Mouse (Mus musculus) MEL (cell line): ENCODE measurements at regions not wholly inside any gene's neighbourhood (a gene's known extent, or its start where the extent isn't known, plus 50 kb on each side); places are given as distances from the start of the nearest gene placed in this dataset.

Experiments used
- DNase-seq: peaks from one replicate; pipeline ENCODE4 v3.0.0; 2011; ENCODE audit warnings: low read depth, low spot score
- H3K27ac ChIP-seq: 2 replicates; pipeline ENCODE4 v1.5.1; 2012; ENCODE audit warnings: low read depth, mild to moderate bottlenecking, control low read depth, low read length, moderate library complexity; ENCODE audit not compliant: control insufficient read depth
- H3K27me3 ChIP-seq, 2 experiments: fragments of 150-350 bp in 1 of 2; sonication (generic) in 1 of 2; 2 replicates each; pipeline ENCODE4 v1.6.1; 2012; ENCODE audit warnings: low read length in 2 of 2, mild to moderate bottlenecking in 2 of 2, improper control_type of control experiment in 1 of 2, moderate library complexity in 1 of 2; ENCODE audit not compliant: insufficient read depth in 2 of 2, control insufficient read depth in 1 of 2
- H3K36me3 ChIP-seq, 2 experiments: 2 replicates each; pipeline ENCODE4 v1.6.1; 2012 to 2014; ENCODE audit warnings: low read length in 2 of 2, improper control_type of control experiment in 1 of 2, inconsistent platforms in 1 of 2, mild to moderate bottlenecking in 1 of 2; ENCODE audit not compliant: insufficient read depth in 2 of 2, control insufficient read depth in 1 of 2
- H3K4me1 ChIP-seq, 2 experiments: fragments of 150-350 bp in 1 of 2; sonication (generic) in 1 of 2; 2 replicates each; pipeline ENCODE4 v1.6.1; 2012; ENCODE audit warnings: low read length in 2 of 2, improper control_type of control experiment in 1 of 2, mild to moderate bottlenecking in 1 of 2; ENCODE audit not compliant: insufficient read depth in 2 of 2, control insufficient read depth in 1 of 2
- H3K4me3 ChIP-seq, 2 experiments: fragments of 150-350 bp in 1 of 2; sonication (generic) in 1 of 2; 2 replicates each; pipeline ENCODE4 v1.5.1; 2012; ENCODE audit warnings: low read depth in 2 of 2, low read length in 2 of 2, mild to moderate bottlenecking in 2 of 2, moderate library complexity in 2 of 2, control low read depth in 1 of 2, improper control_type of control experiment in 1 of 2; ENCODE audit not compliant: control insufficient read depth in 1 of 2, insufficient read depth in 1 of 2
- H3K79me2 ChIP-seq: 2 replicates; pipeline ENCODE4 v1.6.1; 2012; ENCODE audit warnings: mild to moderate bottlenecking, low read length, moderate library complexity; ENCODE audit not compliant: control insufficient read depth, poor library complexity, insufficient read depth
- H3K9ac ChIP-seq: 2 replicates; pipeline ENCODE4 v1.6.1; 2012; ENCODE audit warnings: low read depth, mild to moderate bottlenecking, control low read depth, low read length, moderate library complexity; ENCODE audit not compliant: control insufficient read depth, poor library complexity, severe bottlenecking
- H3K9me3 ChIP-seq: fragments of 150-350 bp; sonication (generic); replicated peaks from 2 replicates; pipeline ENCODE4 v1.6.1; 2012; ENCODE audit warnings: mild to moderate bottlenecking, low read length, improper control_type of control experiment, moderate library complexity; ENCODE audit not compliant: insufficient read depth
- CHD2 ChIP-seq: IDR thresholded peaks from 2 replicates; pipeline ENCODE4 v1.6.1; 2011; ENCODE audit warnings: low read length, improper control_type of control experiment
- CTCF ChIP-seq, 3 experiments: IDR thresholded peaks in 2 of 3; conservative IDR thresholded peaks in 1 of 3; 2 replicates each; pipeline ENCODE4 v1.5.1; 2011 to 2012; ENCODE audit warnings: low read length in 3 of 3, low read depth in 2 of 3, mild to moderate bottlenecking in 2 of 3, improper control_type of control experiment in 1 of 3, inconsistent platforms in 1 of 3, mixed read lengths in 1 of 3, moderate library complexity in 1 of 3; ENCODE audit not compliant: control insufficient read depth in 1 of 3, insufficient read depth in 1 of 3, poor library complexity in 1 of 3, severe bottlenecking in 1 of 3
- ETS1 ChIP-seq: IDR thresholded peaks from 2 replicates; pipeline ENCODE4 v1.6.1; 2012; ENCODE audit warnings: low read depth, mild to moderate bottlenecking, inconsistent platforms, low read length, improper control_type of control experiment, moderate library complexity
- GABPA ChIP-seq: IDR thresholded peaks from 2 replicates; pipeline ENCODE4 v1.6.1; 2012; ENCODE audit warnings: low read depth, mild to moderate bottlenecking, inconsistent platforms, low read length, improper control_type of control experiment, moderate library complexity
- HCFC1 ChIP-seq: IDR thresholded peaks from 2 replicates; pipeline ENCODE4 v1.6.1; 2012; ENCODE audit warnings: low read depth, mild to moderate bottlenecking, inconsistent platforms, low read length, improper control_type of control experiment, moderate library complexity
- JUND ChIP-seq: IDR thresholded peaks from 2 replicates; pipeline ENCODE4 v1.6.1; 2011; ENCODE audit warnings: low read depth, mild to moderate bottlenecking, improper control_type of control experiment, low read length
- KAT2A ChIP-seq: conservative IDR thresholded peaks from 2 replicates; pipeline ENCODE4 v1.6.1; 2012; ENCODE audit warnings: low read depth, low read length, improper control_type of control experiment, inconsistent platforms
- MAZ ChIP-seq: IDR thresholded peaks from 2 replicates; pipeline ENCODE4 v1.6.1; 2012; ENCODE audit warnings: low read depth, mild to moderate bottlenecking, inconsistent platforms, low read length, improper control_type of control experiment
- MEF2A ChIP-seq: IDR thresholded peaks from 2 replicates; pipeline ENCODE4 v1.6.1; 2014; ENCODE audit warnings: low read depth, mild to moderate bottlenecking, inconsistent platforms, low read length, improper control_type of control experiment; ENCODE audit not compliant: poor library complexity, insufficient replicate concordance, severe bottlenecking; ENCODE audit errors: extremely low read depth
- MYB ChIP-seq: IDR thresholded peaks from 2 replicates; pipeline ENCODE4 v1.6.1; 2011; ENCODE audit warnings: mild to moderate bottlenecking, low read depth, low read length, improper control_type of control experiment
- NELFE ChIP-seq: IDR thresholded peaks from 2 replicates; pipeline ENCODE4 v1.6.1; 2011; ENCODE audit warnings: low read depth, low read length, improper control_type of control experiment
- NRF1 ChIP-seq: IDR thresholded peaks from 2 replicates; pipeline ENCODE4 v1.6.1; 2014; ENCODE audit warnings: low read depth, mild to moderate bottlenecking, inconsistent platforms, low read length, improper control_type of control experiment, moderate library complexity; ENCODE audit not compliant: poor library complexity, insufficient read depth, severe bottlenecking
- POLR2A ChIP-seq, 2 experiments: IDR thresholded peaks; 2 replicates each; pipeline ENCODE4 v1.6.1; 2011 to 2012; ENCODE audit warnings: low read length in 2 of 2, mild to moderate bottlenecking in 2 of 2, control low read depth in 1 of 2, improper control_type of control experiment in 1 of 2, low read depth in 1 of 2, moderate library complexity in 1 of 2; ENCODE audit not compliant: control insufficient read depth in 1 of 2, insufficient read depth in 1 of 2, poor library complexity in 1 of 2
- POLR2AphosphoS2 ChIP-seq: IDR thresholded peaks from 2 replicates; pipeline ENCODE4 v1.6.1; 2011; ENCODE audit warnings: low read length, improper control_type of control experiment
- RAD21 ChIP-seq: IDR thresholded peaks from 2 replicates; pipeline ENCODE4 v1.6.1; 2011; ENCODE audit warnings: mild to moderate bottlenecking, low read depth, low read length, improper control_type of control experiment
- SIN3A ChIP-seq: IDR thresholded peaks from 2 replicates; pipeline ENCODE4 v1.6.1; 2012; ENCODE audit warnings: low read length, improper control_type of control experiment, inconsistent platforms
- TAL1 ChIP-seq: IDR thresholded peaks from 2 replicates; pipeline ENCODE4 v1.6.1; 2012; ENCODE audit warnings: mild to moderate bottlenecking, inconsistent platforms, low read length, moderate library complexity, mixed read lengths
- TBP ChIP-seq: IDR thresholded peaks from 2 replicates; pipeline ENCODE4 v1.8.0; 2011; ENCODE audit warnings: low read depth, low read length, improper control_type of control experiment
- TCF12 ChIP-seq: IDR thresholded peaks from 2 replicates; pipeline ENCODE4 v1.6.1; 2014; ENCODE audit warnings: low read depth, mild to moderate bottlenecking, inconsistent platforms, low read length, improper control_type of control experiment, moderate library complexity
- USF1 ChIP-seq: IDR thresholded peaks from 2 replicates; pipeline ENCODE4 v1.6.1; 2014; ENCODE audit warnings: low read depth, mild to moderate bottlenecking, inconsistent platforms, low read length, improper control_type of control experiment, moderate library complexity
- USF2 ChIP-seq, 2 experiments: IDR thresholded peaks; 2 replicates each; pipeline ENCODE4 v1.6.1; 2011 to 2012; ENCODE audit warnings: improper control_type of control experiment in 2 of 2, low read length in 2 of 2, borderline replicate concordance in 1 of 2, inconsistent platforms in 1 of 2, low read depth in 1 of 2, mild to moderate bottlenecking in 1 of 2; ENCODE audit not compliant: insufficient read depth in 1 of 2
- ZC3H11A ChIP-seq: IDR thresholded peaks from 2 replicates; pipeline ENCODE4 v1.6.1; 2012; ENCODE audit warnings: low read depth, mild to moderate bottlenecking, inconsistent platforms, low read length, improper control_type of control experiment

GRCm38 (mm10) chr5:111522586-111522985, 105.4 kb downstream of the Mn1 start (continued):
- TF ChIP-seq POLR2AphosphoS2 = no peak
- TF ChIP-seq ZC3H11A = no peak

- Histone ChIP-seq H3K9ac (no peak overlapping the region), H3K27ac (no peak overlapping the region), H3K27me3 (no peaks in the 10 kb centered on the region), H3K4me3 (no peak overlapping the region), H3K4me1 (no peaks in the 10 kb centered on the region), H3K9me3 (no peaks in the 10 kb centered on the region), H3K79me2 (no peaks in the 10 kb centered on the region), H3K36me3 (no peaks in the 10 kb centered on the region)
- TF ChIP-seq CHD2 (no peak), KAT2A (no peak), TCF12 (no peak), TAL1 (no peak), NELFE (no peak), USF2 (IDR thresholded peaks at IDR 0.05; ENCODE audit: borderline replicate concordance in 1 of 2, insufficient read depth in 1 of 2, low read depth in 1 of 2, low read length in 2 of 2) (no peak), MAZ (no peak), POLR2A (IDR thresholded peaks at IDR 0.05; ENCODE audit: control insufficient read depth in 1 of 2, insufficient read depth in 1 of 2, low read depth in 1 of 2, low read length in 2 of 2, poor library complexity in 1 of 2) (no peak), MYB (no peak), SIN3A (no peak), USF1 (no peak), JUND (no peak), TBP (no peak), ETS1 (no peak), CTCF (IDR thresholded peaks at IDR 0.05 in 2 of 3, conservative IDR thresholded peaks at IDR 0.05 in 1 of 3; ENCODE audit: control insufficient read depth in 1 of 3, insufficient read depth in 1 of 3, low read depth in 2 of 3, low read length in 3 of 3, poor library complexity in 1 of 3, severe bottlenecking in 1 of 3) (no peak), NRF1 (no peak)
- no peak for DNase-seq
Measured at GRCm38 (mm10) chr5:111527741-111528140, 110.6 kb downstream of the Mn1 start.

GRCm38 (mm10) chr5:111529096-111529495, 111.9 kb downstream of the Mn1 start:
- DNase-seq = no peak
- TF ChIP-seq CHD2 = no peak
- TF ChIP-seq GABPA = no peak
- no peak for TF ChIP-seq MEF2A
- no peak for TF ChIP-seq HCFC1
- TF ChIP-seq NRF1 = no peak
- TF ChIP-seq POLR2AphosphoS2 = no peak
- no peak for TF ChIP-seq RAD21
- no peak for TF ChIP-seq KAT2A
- no peak for TF ChIP-seq CTCF (IDR thresholded peaks at IDR 0.05 in 2 of 3, conservative IDR thresholded peaks at IDR 0.05 in 1 of 3; ENCODE audit: control insufficient read depth in 1 of 3, insufficient read depth in 1 of 3, low read depth in 2 of 3, low read length in 3 of 3, poor library complexity in 1 of 3, severe bottlenecking in 1 of 3)
- no peak for TF ChIP-seq TCF12
- no peaks in the 10 kb centered on the region for H3K4me1 ChIP-seq
- H3K36me3 ChIP-seq = no peaks in the 10 kb centered on the region
- H3K27ac ChIP-seq = no peak overlapping the region
- no peaks in the 10 kb centered on the region for H3K9me3 ChIP-seq
- no peak overlapping the region for H3K9ac ChIP-seq
- no peak overlapping the region for H3K4me3 ChIP-seq
- no peaks in the 10 kb centered on the region for H3K79me2 ChIP-seq
- no peaks in the 10 kb centered on the region for H3K27me3 ChIP-seq
